Mouse (Mus musculus) left cerebral cortex, adult 9 months (tissue): ENCODE measurements at regions not wholly inside any gene's neighbourhood (a gene's known extent, or its start where the extent isn't known, plus 50 kb on each side); places are given as distances from the start of the nearest gene placed in this dataset.
A peak's percentile ranks its signal among the peaks of the same experiment; 100 is the strongest.

Source experiments
- DNase-seq, 2 experiments: peaks; one replicate each; pipeline ENCODE4 v3.0.0; 2022; ENCODE audit warnings: low spot score in 2 of 2

GRCm38 (mm10) chr10:17427316-17427715 lies 295.7 kb upstream of the Cited2 start:
- no peak for DNase-seq

GRCm38 (mm10) chr10:17428315-17428714 lies 294.7 kb upstream of the Cited2 start:
- no peak for DNase-seq

- DNase-seq, result no peak
Observed at GRCm38 (mm10) chr10:17431068-17431467, 291.9 kb upstream of the Cited2 start.

- DNase-seq, result no peak
Observed at GRCm38 (mm10) chr10:17434098-17434497, 288.9 kb upstream of the Cited2 start.

GRCm38 (mm10) chr10:17450240-17450639 lies 272.8 kb upstream of the Cited2 start:
- no peak for DNase-seq

GRCm38 (mm10) chr10:17470880-17471279 lies 252.1 kb upstream of the Cited2 start:
- no peak for DNase-seq

- DNase-seq, result no peak
Observed at GRCm38 (mm10) chr10:17472536-17472935, 250.5 kb upstream of the Cited2 start.

GRCm38 (mm10) chr10:17475976-17476375 lies 247.0 kb upstream of the Cited2 start:
- no peak for DNase-seq

- DNase-seq, result no peak
Observed at GRCm38 (mm10) chr10:17476720-17477119, 246.3 kb upstream of the Cited2 start.

GRCm38 (mm10) chr10:17478761-17479632 lies 244.0 kb upstream of the Cited2 start:
- DNase-seq, result peak in 1 of 2 experiments; percentile 8

- no peak for DNase-seq
Observed at GRCm38 (mm10) chr10:17482751-17483150, 240.3 kb upstream of the Cited2 start.

- no peak for DNase-seq
Observed at GRCm38 (mm10) chr10:17485049-17485449, 238.0 kb upstream of the Cited2 start.

- DNase-seq, result no peak
Observed at GRCm38 (mm10) chr10:17485515-17485914, 237.5 kb upstream of the Cited2 start.

- no peak for DNase-seq
Observed at GRCm38 (mm10) chr10:17486011-17486410, 237.0 kb upstream of the Cited2 start.

GRCm38 (mm10) chr10:17487460-17487859 lies 235.6 kb upstream of the Cited2 start:
- no peak for DNase-seq

- no peak for DNase-seq
Observed at GRCm38 (mm10) chr10:17491611-17492305, 231.3 kb upstream of the Cited2 start.

GRCm38 (mm10) chr10:17493137-17493536 lies 229.9 kb upstream of the Cited2 start:
- DNase-seq, result no peak

GRCm38 (mm10) chr10:17496831-17497230 lies 226.2 kb upstream of the Cited2 start:
- no peak for DNase-seq

- no peak for DNase-seq
Observed at GRCm38 (mm10) chr10:17510626-17511193, 212.3 kb upstream of the Cited2 start.

GRCm38 (mm10) chr10:17511779-17512335 lies 211.2 kb upstream of the Cited2 start:
- DNase-seq, result no peak

GRCm38 (mm10) chr10:17512487-17512886 lies 210.5 kb upstream of the Cited2 start:
- no peak for DNase-seq

- DNase-seq, result no peak
Observed at GRCm38 (mm10) chr10:17513756-17514155, 209.3 kb upstream of the Cited2 start.
